Mouse (Mus musculus) forebrain, embryonic 14.5 days (tissue): ENCODE measurements around the gene Armh3. TPM values are rescaled to one million over a fixed set of nuclear protein-coding genes. Genes with fewer than 3 reads are reported as not detected.

Experiments
- ATAC-seq: fragments of 200-750 bp; cut with Nextera tagmentation; 2 replicates; pipeline ENCODE4 v1.8.0; 2017; ENCODE audit warnings: mild to moderate bottlenecking, moderate library complexity
- DNase-seq: peaks from one replicate; pipeline ENCODE4 v3.0.0-alpha.2; 2015; ENCODE audit warnings: low spot score
- H3K27ac ChIP-seq: fragments of 300-500 bp; sonication (generic); 2 replicates; pipeline ENCODE4 v1.5.1; 2014; ENCODE audit warnings: low read depth, mild to moderate bottlenecking, control low read depth, low read length, moderate library complexity
- H3K27me3 ChIP-seq: fragments of 300-500 bp; sonication (generic); replicated peaks from 2 replicates; pipeline ENCODE4 v1.6.1; 2014; ENCODE audit warnings: low read length, control low read depth, mixed read lengths; ENCODE audit not compliant: control insufficient read depth, insufficient read depth
- H3K36me3 ChIP-seq: fragments of 300-500 bp; sonication (generic); 2 replicates; pipeline ENCODE4 v1.6.1; 2014; ENCODE audit warnings: low read length, control low read depth; ENCODE audit not compliant: control insufficient read depth, insufficient read depth
- H3K4me1 ChIP-seq: fragments of 300-500 bp; sonication (generic); 2 replicates; pipeline ENCODE4 v1.6.1; 2014; ENCODE audit warnings: antibody characterized with exemption, low read length, control low read depth; ENCODE audit not compliant: control insufficient read depth, insufficient read depth
- H3K4me2 ChIP-seq: fragments of 300-500 bp; sonication (generic); 2 replicates; pipeline ENCODE4 v1.6.1; 2014; ENCODE audit warnings: mild to moderate bottlenecking, control low read depth, low read length
- H3K4me3 ChIP-seq: fragments of 300-500 bp; sonication (generic); 2 replicates; pipeline ENCODE4 v1.5.1; 2014; ENCODE audit warnings: low read depth, low read length, control low read depth
- H3K9ac ChIP-seq: fragments of 300-500 bp; sonication (generic); 2 replicates; pipeline ENCODE4 v1.6.1; 2014; ENCODE audit warnings: mild to moderate bottlenecking, low read length, control low read depth, moderate library complexity
- H3K9me3 ChIP-seq: fragments of 300-500 bp; sonication (generic); replicated peaks from 2 replicates; pipeline ENCODE4 v1.6.1; 2016; ENCODE audit warnings: low read length, control low read depth, mixed read lengths; ENCODE audit not compliant: control insufficient read depth
- WGBS: fragments of 180-500 bp; shearing (Covaris S2); extraction: QIAGEN DNeasy Blood & Tissue Kit; methylation state at CpG from one replicate; pipeline ENCODE4 v1.1.7; 2014; 5-methylcytosine and 5-hydroxymethylcytosine counted together
- polyA plus RNA-seq: library from polyadenylated mRNA; unstranded; fragments of >200 nt; fragmentation: Nextera tagmentation; extraction: Ambion mirVana; gene quantifications from 2 replicates; pipeline ENCODE4 v1.2.1, GENCODE M21; 2014

The Armh3 gene
- polyA plus RNA-seq, 1 experiment from 2014 or later = 17.0 TPM

DNA sequence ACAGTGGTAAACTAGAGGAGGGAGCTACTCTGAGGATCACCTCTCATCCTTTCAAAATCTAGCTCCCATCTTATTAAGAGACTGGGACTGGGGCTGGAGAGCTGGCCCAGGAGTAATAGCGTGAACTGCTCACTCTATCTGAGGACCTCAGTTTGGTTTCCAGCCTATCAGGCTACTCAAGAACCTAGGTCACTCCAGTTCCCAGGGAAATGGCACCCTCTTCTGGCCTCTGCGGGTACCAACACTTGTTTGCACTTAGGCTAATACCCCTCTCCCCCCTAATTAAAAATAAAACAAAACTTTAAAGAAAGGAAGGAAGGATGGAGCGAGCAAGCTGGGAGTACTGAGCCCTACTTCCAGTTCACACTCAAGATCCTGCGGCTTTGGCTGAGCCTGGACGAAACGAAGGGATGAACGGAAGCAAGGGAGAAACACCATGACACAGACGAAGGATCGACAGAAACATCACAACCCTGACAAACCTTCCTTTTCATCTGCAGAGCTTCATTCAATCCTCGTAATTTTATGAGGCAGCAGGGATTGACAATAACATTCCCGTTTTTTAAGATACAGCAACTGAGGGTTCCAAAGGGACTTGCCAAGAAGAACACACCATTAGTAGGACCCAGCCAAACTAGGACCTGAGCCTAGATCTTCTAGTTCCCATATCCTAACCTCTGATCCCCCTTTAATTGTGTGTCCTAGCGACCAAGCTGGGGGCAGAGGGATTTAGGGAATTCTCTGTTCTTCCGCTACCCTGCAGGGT, 38.4 kb upstream of the Armh3 start:
- no peak for ATAC-seq
- Histone ChIP-seq H3K4me2 (peak overlapping the region; percentile 100), H3K27ac (no peak overlapping the region), H3K9me3 (no peaks in the 10 kb centered on the region), H3K27me3 (no peaks in the 10 kb centered on the region), H3K36me3 (peaks cover 51% of the 10 kb centered on the region), H3K4me3 (peak overlapping the region; percentile 78), H3K4me1 (peaks cover 26% of the 10 kb centered on the region), H3K9ac (peak overlapping the region; percentile 98)
- 60% methylated on average over 13 of the region's 13 CpGs for WGBS
- no peak for DNase-seq

DNA sequence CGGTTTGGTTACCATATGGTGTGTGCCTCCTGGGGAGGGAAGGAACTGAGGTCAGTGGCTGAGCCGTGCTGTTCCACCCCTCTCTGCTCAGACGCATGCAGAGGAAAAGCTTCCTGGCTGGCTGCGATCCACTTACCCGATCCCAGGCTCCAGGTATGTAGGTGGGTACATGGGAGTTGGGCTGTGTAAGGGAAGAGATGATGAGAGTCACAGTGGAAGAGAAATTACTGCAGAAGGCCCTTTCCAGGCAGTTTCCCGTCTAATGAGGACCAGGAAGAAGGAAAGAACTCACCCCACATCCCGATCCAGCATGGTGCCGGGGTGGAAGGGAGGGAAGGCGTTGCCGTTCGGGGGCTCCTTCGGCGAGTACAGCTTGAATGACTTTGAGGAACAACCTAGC, 37.7 kb upstream of the Armh3 start:
- no peaks in the 10 kb centered on the region for H3K9me3 ChIP-seq
- H3K36me3 ChIP-seq = peaks cover 58% of the 10 kb centered on the region
- 90% methylated on average over 13 of the region's 13 CpGs for WGBS
- peak overlapping the region; percentile 100 for H3K4me2 ChIP-seq
- H3K27ac ChIP-seq = no peak overlapping the region
- H3K9ac ChIP-seq = 0 out of 2 replicates have a peak overlapping the region, but pooled peaks have one; percentile 29
- DNase-seq (no peak), ATAC-seq (no peak)
- no peak overlapping the region for H3K4me3 ChIP-seq
- peaks cover 19% of the 10 kb centered on the region for H3K4me1 ChIP-seq
- H3K27me3 ChIP-seq = no peaks in the 10 kb centered on the region

DNA sequence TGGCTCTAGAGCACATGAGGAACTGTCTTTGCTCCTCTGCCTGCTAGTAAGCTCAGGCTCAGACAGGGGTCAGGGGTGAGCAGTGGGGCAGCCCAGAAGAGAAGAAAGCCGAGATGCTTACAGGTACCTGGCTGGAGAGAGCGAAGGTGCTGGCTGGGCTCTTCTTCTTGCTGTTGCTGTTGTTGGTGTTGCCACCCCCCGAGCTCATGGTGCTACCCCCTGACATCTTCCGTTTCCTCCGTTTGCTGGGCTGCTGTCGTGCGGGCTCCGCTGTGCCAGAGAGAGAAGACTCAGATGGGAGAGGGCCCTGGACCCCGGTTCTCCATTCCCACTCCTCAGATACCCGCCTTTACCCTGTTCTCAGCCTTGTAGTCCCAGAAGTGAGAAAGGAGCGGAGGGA, 35.6 kb upstream of the Armh3 start:
- DNase-seq (no peak), ATAC-seq (no peak)
- 0 out of 2 replicates have a peak, but pooled peaks cover 4% of the 10 kb centered on the region for H3K9me3 ChIP-seq
- H3K4me3 ChIP-seq = no peak overlapping the region
- 97% methylated on average over 11 of the region's 11 CpGs for WGBS
- H3K4me1 ChIP-seq = peaks cover 7% of the 10 kb centered on the region
- H3K4me2 ChIP-seq = no peak overlapping the region
- no peak overlapping the region for H3K27ac ChIP-seq
- H3K9ac ChIP-seq = no peak overlapping the region
- H3K36me3 ChIP-seq = peaks cover 67% of the 10 kb centered on the region
- no peaks in the 10 kb centered on the region for H3K27me3 ChIP-seq

DNA sequence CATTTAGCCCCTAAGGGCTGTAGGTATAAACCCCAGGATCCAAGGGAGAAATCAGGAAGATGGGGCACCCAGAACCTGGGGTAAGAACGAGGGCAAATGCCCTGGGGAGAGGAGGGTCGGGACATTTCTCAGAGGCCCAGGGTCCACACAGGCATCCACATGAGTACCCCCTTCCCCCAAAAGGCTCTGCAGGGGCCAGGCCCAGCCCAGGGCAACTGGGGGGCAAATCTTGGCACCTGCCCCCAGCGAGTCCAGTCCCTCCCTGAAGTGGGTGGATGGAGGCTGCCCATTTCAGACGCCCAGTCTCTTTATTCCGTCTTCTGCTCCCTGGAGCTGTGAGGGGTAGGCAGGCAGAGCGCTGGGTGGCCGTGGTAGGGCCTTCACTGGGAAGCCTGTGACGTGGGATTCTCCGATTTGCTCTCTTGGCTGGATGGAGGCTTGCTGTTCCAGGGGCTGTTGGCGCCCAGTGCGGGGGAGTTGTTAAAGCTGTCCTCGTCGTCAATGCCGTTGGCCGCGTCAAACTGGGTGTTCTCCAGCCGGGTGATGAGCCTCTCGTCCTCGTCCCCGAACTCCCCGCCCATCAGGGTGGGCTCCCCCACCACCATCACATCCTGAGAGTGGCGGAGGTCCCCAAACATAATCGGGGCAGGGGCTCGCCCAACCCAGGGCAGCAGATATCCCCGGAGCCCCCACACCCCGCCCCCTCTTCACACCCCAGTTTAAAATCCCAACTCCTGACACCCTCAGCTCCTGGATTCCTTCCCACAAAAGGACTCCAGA, 34.6 kb upstream of the Armh3 start:
- H3K27ac ChIP-seq = no peak overlapping the region

DNA sequence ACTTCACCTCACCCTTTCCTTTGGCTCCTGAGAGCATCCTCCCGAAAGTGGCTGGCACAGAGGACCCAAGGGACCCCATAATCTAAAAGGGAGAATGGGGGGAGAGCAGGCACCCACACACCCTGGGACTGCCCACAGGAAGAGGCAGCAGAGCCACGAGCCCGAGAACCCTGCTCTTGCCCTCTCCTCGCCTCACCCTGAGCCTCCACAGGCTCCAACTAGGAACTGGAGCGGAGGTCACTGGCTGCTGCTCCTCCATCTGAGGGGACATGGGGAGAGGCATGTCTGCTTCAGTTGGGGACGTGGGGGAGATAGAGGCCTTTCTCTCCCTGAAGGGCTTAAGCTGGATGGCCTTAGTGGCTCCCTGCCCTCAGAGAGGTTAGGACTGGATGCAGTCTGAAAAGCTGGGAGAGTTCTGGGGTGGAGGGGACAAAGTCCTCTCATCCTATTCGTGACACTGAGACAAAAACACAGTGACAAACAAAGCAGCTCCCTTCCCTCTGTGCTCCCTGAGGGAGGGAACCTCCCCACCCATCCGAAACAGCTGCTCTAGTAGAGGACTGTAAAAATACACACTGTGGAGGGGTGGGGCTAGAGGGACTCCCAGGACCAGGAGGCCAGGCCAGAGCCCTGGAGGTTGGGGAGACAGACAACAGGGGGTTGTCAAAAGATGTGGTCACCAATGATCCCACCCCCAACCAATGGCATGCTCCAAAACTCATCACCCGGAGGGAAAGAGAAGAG, 33.6 kb upstream of the Armh3 start:
- Histone ChIP-seq H3K36me3 (peaks cover 67% of the 10 kb centered on the region), H3K4me1 (peaks cover 4% of the 10 kb centered on the region), H3K27me3 (no peaks in the 10 kb centered on the region), H3K4me3 (no peak overlapping the region), H3K9me3 (0 out of 2 replicates have a peak, but pooled peaks cover 4% of the 10 kb centered on the region), H3K9ac (no peak overlapping the region), H3K4me2 (no peak overlapping the region), H3K27ac (peak overlapping the region; percentile 15; the same call in 1 of the 2 replicates)
- 74% methylated on average over 9 of the region's 9 CpGs for WGBS
- ATAC-seq (0 out of 2 replicates have a peak, but pooled peaks have one; percentile 19), DNase-seq (no peak)

More for the DNA sequence above, 34.6 kb upstream of the Armh3 start:
- Histone ChIP-seq H3K9me3 (0 out of 2 replicates have a peak, but pooled peaks cover 4% of the 10 kb centered on the region), H3K4me3 (no peak overlapping the region), H3K4me1 (peaks cover 7% of the 10 kb centered on the region), H3K36me3 (peaks cover 67% of the 10 kb centered on the region), H3K27me3 (no peaks in the 10 kb centered on the region), H3K9ac (no peak overlapping the region), H3K4me2 (no peak overlapping the region)
- WGBS = 81% methylated on average over 26 of the region's 26 CpGs
- DNase-seq (no peak), ATAC-seq (no peak)

DNA sequence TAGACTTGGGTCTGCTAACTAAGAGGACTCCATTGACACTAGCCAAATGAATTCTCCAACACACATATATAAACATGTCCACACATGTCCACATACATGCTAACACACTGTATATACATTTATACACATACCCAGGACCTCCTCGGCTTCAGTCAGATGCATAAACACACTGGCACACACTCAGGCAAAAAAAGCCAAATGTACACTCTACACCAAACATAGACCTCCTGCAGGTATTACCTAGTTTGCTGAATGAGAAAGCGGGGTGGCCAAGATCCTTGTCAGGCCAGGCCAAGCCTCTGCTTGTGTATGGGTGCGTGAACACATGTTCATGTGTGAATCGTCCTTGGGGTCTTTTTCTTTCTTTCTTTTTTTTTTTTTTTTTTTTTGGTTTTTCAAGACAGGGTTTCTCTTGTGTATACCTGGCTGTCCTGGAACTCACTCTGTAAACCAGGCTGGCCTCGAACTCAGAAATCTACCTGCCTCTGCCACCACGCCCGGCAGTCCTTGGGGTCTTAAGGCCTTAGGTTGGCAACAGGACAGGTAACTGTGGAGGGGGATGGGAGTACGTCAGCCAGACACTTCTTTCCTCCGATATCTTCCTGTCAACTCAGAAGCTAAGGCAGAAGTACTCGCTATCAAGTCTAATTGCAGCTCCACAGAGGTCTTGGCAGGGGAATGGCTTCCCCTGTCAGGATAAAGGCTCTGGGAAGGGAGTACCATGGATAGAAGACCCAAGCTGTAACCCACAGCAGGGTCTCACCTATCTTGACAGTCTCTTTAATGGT, 32.1 kb upstream of the Armh3 start:
- Histone ChIP-seq H3K4me3 (no peak overlapping the region), H3K36me3 (peaks cover 53% of the 10 kb centered on the region), H3K27me3 (no peaks in the 10 kb centered on the region), H3K4me2 (no peak overlapping the region), H3K9ac (no peak overlapping the region), H3K27ac (no peak overlapping the region), H3K9me3 (0 out of 2 replicates have a peak, but pooled peaks cover 4% of the 10 kb centered on the region), H3K4me1 (no peaks in the 10 kb centered on the region)
- no peak for DNase-seq
- WGBS = 95% methylated on average over 10 of the region's 10 CpGs
- no peak for ATAC-seq

DNA sequence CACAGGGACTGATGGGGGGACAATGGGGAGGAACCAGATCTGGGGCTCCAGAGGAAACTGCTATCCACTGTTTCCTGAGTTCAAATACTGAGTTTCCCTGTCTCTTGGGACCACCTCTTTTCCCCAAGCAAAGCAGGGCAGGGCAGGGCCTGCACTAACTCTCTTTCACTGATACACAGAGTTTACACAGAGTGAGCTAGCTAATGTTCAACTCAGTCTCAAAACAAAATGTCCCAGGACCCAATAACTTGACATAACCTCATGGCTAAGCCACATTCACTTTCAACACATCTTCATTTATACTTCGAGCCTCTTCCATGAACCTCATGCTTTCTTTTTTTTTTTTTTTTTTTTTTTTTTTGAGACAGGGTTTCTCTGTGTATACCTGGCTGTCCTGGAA, 31.4 kb upstream of the Armh3 start:
- H3K27ac ChIP-seq = no peak overlapping the region
- H3K9me3 ChIP-seq = 0 out of 2 replicates have a peak, but pooled peaks cover 4% of the 10 kb centered on the region
- no peak overlapping the region for H3K9ac ChIP-seq
- ATAC-seq = no peak
- no peak for DNase-seq
- WGBS = 95% methylated on average over 1 of the region's 1 CpGs
- no peaks in the 10 kb centered on the region for H3K27me3 ChIP-seq
- H3K36me3 ChIP-seq = peaks cover 46% of the 10 kb centered on the region
- H3K4me3 ChIP-seq = no peak overlapping the region
- no peaks in the 10 kb centered on the region for H3K4me1 ChIP-seq
- H3K4me2 ChIP-seq = no peak overlapping the region

DNA sequence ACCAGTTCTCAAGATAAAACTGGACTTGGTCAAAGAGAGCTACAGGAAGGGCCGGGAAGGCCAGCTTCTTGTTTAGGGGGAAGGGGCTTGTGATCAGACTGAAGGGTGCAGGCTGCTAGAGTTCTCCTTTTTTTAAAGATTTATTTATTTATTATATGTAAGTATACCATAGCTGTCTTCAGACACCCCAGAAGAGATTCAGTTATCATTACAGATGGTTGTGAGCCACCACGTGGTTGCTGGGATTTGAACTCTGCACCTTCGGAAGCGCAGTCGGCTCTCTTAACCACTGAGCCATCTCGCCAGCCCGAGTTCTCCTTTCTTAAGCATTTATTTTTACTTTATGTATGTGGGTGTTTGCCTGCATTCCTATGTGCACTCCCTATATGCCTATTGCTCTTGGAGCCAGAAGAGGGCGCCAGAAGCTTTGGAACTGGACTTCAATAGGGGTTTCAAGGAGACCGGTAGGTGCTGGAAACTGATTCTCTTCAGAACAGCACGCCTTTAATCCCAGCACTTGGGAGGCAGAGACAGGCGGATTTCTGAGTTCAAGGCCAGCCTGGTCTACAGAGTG, 30.5 kb upstream of the Armh3 start:
- no peak overlapping the region for H3K4me3 ChIP-seq
- H3K4me2 ChIP-seq = no peak overlapping the region
- no peak overlapping the region for H3K9ac ChIP-seq
- 0 out of 2 replicates have a peak, but pooled peaks cover 4% of the 10 kb centered on the region for H3K9me3 ChIP-seq
- WGBS = 74% methylated on average over 11 of the region's 11 CpGs
- no peak overlapping the region for H3K27ac ChIP-seq
- no peak for DNase-seq
- H3K27me3 ChIP-seq = no peaks in the 10 kb centered on the region
- H3K36me3 ChIP-seq = peaks cover 37% of the 10 kb centered on the region
- ATAC-seq = no peak
- H3K4me1 ChIP-seq = no peaks in the 10 kb centered on the region
